Mouse (Mus musculus): ENCODE measurements at regions not wholly inside any gene's neighbourhood (a gene's known extent, or its start where the extent isn't known, plus 50 kb on each side); places are given as distances from the start of the nearest gene placed in this dataset.

GRCm38 (mm10) chr5:80704732-80705131 lies 315.2 kb upstream of the Adgrl3 start:
- DNase-seq (ENCODE audit: low read depth, low spot score), result no peak
- no peak overlapping the region for H3K4me3 ChIP-seq (ENCODE audit: control insufficient read depth in 1 of 2, insufficient read depth in 1 of 2, low read depth in 2 of 2, low read length in 2 of 2)
- no peaks in the 10 kb centered on the region for H3K27me3 ChIP-seq (ENCODE audit: control insufficient read depth in 1 of 2, insufficient read depth in 2 of 2, low read length in 2 of 2)
- H3K36me3 ChIP-seq (ENCODE audit: control insufficient read depth in 1 of 2, insufficient read depth in 2 of 2, low read length in 2 of 2), result no peaks in the 10 kb centered on the region
- H3K79me2 ChIP-seq (ENCODE audit: control insufficient read depth, insufficient read depth, low read length, poor library complexity), result no peaks in the 10 kb centered on the region
- TF ChIP-seq MAFK (IDR thresholded peaks at IDR 0.05; ENCODE audit: borderline replicate concordance, low read depth, low read length) (no peak), SMC3 (IDR thresholded peaks at IDR 0.05; ENCODE audit: low read depth, low read length) (no peak), RAD21 (IDR thresholded peaks at IDR 0.05; ENCODE audit: low read depth, low read length) (no peak)
- H3K9ac ChIP-seq (ENCODE audit: control insufficient read depth, low read depth, low read length, poor library complexity, severe bottlenecking), result no peak overlapping the region
- no peak overlapping the region for H3K27ac ChIP-seq (ENCODE audit: control insufficient read depth, low read depth, low read length)
- H3K4me1 ChIP-seq (ENCODE audit: control insufficient read depth in 1 of 2, insufficient read depth in 2 of 2, low read length in 2 of 2), result no peaks in the 10 kb centered on the region
- no peaks in the 10 kb centered on the region for H3K9me3 ChIP-seq (replicated peaks; ENCODE audit: insufficient read depth, low read length)

- no peak overlapping the region for H3K4me3 ChIP-seq (ENCODE audit: control insufficient read depth in 1 of 2, insufficient read depth in 1 of 2, low read depth in 2 of 2, low read length in 2 of 2)
- no peak for DNase-seq (ENCODE audit: low read depth, low spot score)
- H3K79me2 ChIP-seq (ENCODE audit: control insufficient read depth, insufficient read depth, low read length, poor library complexity), result no peaks in the 10 kb centered on the region
- no peaks in the 10 kb centered on the region for H3K9me3 ChIP-seq (replicated peaks; ENCODE audit: insufficient read depth, low read length)
- H3K27me3 ChIP-seq (ENCODE audit: control insufficient read depth in 1 of 2, insufficient read depth in 2 of 2, low read length in 2 of 2), result no peaks in the 10 kb centered on the region
- H3K9ac ChIP-seq (ENCODE audit: control insufficient read depth, low read depth, low read length, poor library complexity, severe bottlenecking), result no peak overlapping the region
- TF ChIP-seq POLR2AphosphoS2 (IDR thresholded peaks at IDR 0.05; ENCODE audit: low read length) (no peak), TAL1 (IDR thresholded peaks at IDR 0.05; ENCODE audit: low read length) (no peak), POLR2A (IDR thresholded peaks at IDR 0.05; ENCODE audit: control insufficient read depth in 1 of 2, insufficient read depth in 1 of 2, low read depth in 1 of 2, low read length in 2 of 2, poor library complexity in 1 of 2) (no peak), KAT2A (conservative IDR thresholded peaks at IDR 0.05; ENCODE audit: low read depth, low read length) (no peak), MAZ (IDR thresholded peaks at IDR 0.05; ENCODE audit: low read depth, low read length) (no peak), ELF1 (IDR thresholded peaks at IDR 0.05; ENCODE audit: low read depth, low read length) (no peak), EP300 (IDR thresholded peaks at IDR 0.05; ENCODE audit: low read depth in 1 of 2, low read length in 2 of 2) (no peak), ZNF384 (IDR thresholded peaks at IDR 0.05; ENCODE audit: low read depth, low read length) (no peak), UBTF (IDR thresholded peaks at IDR 0.05; ENCODE audit: borderline replicate concordance, insufficient read depth, low read depth, low read length) (no peak), TBP (IDR thresholded peaks at IDR 0.05; ENCODE audit: low read depth, low read length) (no peak), NRF1 (IDR thresholded peaks at IDR 0.05; ENCODE audit: insufficient read depth, low read depth, low read length, poor library complexity, severe bottlenecking) (no peak), BHLHE40 (IDR thresholded peaks at IDR 0.05; ENCODE audit: borderline replicate concordance, low read depth, low read length) (no peak), CTCF (IDR thresholded peaks at IDR 0.05 in 2 of 3, conservative IDR thresholded peaks at IDR 0.05 in 1 of 3; ENCODE audit: control insufficient read depth in 1 of 3, insufficient read depth in 1 of 3, low read depth in 2 of 3, low read length in 3 of 3, poor library complexity in 1 of 3, severe bottlenecking in 1 of 3) (no peak), SMC3 (IDR thresholded peaks at IDR 0.05; ENCODE audit: low read depth, low read length) (no peak), ZMIZ1 (IDR thresholded peaks at IDR 0.05; ENCODE audit: low read depth, low read length) (no peak), E2F4 (IDR thresholded peaks at IDR 0.05; ENCODE audit: borderline replicate concordance, low read depth, low read length) (no peak), MAX (IDR thresholded peaks at IDR 0.05; ENCODE audit: low read length) (no peak)
- no peaks in the 10 kb centered on the region for H3K36me3 ChIP-seq (ENCODE audit: control insufficient read depth in 1 of 2, insufficient read depth in 2 of 2, low read length in 2 of 2)
- H3K4me1 ChIP-seq (ENCODE audit: control insufficient read depth in 1 of 2, insufficient read depth in 2 of 2, low read length in 2 of 2), result no peaks in the 10 kb centered on the region
- H3K27ac ChIP-seq (ENCODE audit: control insufficient read depth, low read depth, low read length), result no peak overlapping the region
Measured at GRCm38 (mm10) chr5:80706645-80707056, 313.3 kb upstream of the Adgrl3 start.

All from MEL (cell line).